Mouse (Mus musculus) CD8-positive naive resting alpha-beta T cell, adult 2 months (primary cell): ENCODE measurements at regions not wholly inside any gene's neighbourhood (a gene's known extent, or its start where the extent isn't known, plus 50 kb on each side); places are given as distances from the start of the nearest gene placed in this dataset.

Source experiments
- DNase-seq, 2 experiments: peaks; one replicate each; pipeline ENCODE4 v3.0.0; 2022; ENCODE audit warnings: low read depth in 2 of 2, low spot score in 2 of 2

GRCm38 (mm10) chr14:72222836-72223235, 268.8 kb downstream of the Gm9195 start:
- no peak for DNase-seq

- no peak for DNase-seq
Observed at GRCm38 (mm10) chr14:72219523-72219922, 272.1 kb downstream of the Gm9195 start.

- DNase-seq, result no peak
Observed at GRCm38 (mm10) chr14:72200307-72200706, 291.3 kb downstream of the Gm9195 start.

GRCm38 (mm10) chr14:72199900-72200299, 291.7 kb downstream of the Gm9195 start:
- DNase-seq, result no peak

- no peak for DNase-seq
Observed at GRCm38 (mm10) chr14:72197972-72198371, 293.7 kb downstream of the Gm9195 start.

- DNase-seq, result no peak
Observed at GRCm38 (mm10) chr14:72187329-72187984, 304.2 kb downstream of the Gm9195 start.

GRCm38 (mm10) chr14:72175751-72176150, 315.9 kb downstream of the Gm9195 start:
- no peak for DNase-seq

GRCm38 (mm10) chr14:72172549-72173405, 318.9 kb downstream of the Gm9195 start:
- DNase-seq, result no peak

GRCm38 (mm10) chr14:72171777-72172176, 319.9 kb downstream of the Gm9195 start:
- no peak for DNase-seq

- DNase-seq, result no peak
Observed at GRCm38 (mm10) chr14:72158537-72159323, 332.9 kb downstream of the Gm9195 start.

- no peak for DNase-seq
Observed at GRCm38 (mm10) chr14:72155197-72155907, 336.3 kb downstream of the Gm9195 start.

GRCm38 (mm10) chr14:72151676-72152075, 340.0 kb downstream of the Gm9195 start:
- no peak for DNase-seq

GRCm38 (mm10) chr14:72149463-72149862, 342.2 kb downstream of the Gm9195 start:
- no peak for DNase-seq

GRCm38 (mm10) chr14:72148886-72149285, 342.8 kb downstream of the Gm9195 start:
- no peak for DNase-seq

- DNase-seq, result no peak
Observed at GRCm38 (mm10) chr14:72146381-72146780, 345.3 kb downstream of the Gm9195 start.

- no peak for DNase-seq
Observed at GRCm38 (mm10) chr14:72142883-72143487, 348.7 kb downstream of the Gm9195 start.

- DNase-seq, result no peak
Observed at GRCm38 (mm10) chr14:72141136-72141535, 350.5 kb downstream of the Gm9195 start.

GRCm38 (mm10) chr14:72130149-72130548, 361.5 kb downstream of the Gm9195 start:
- no peak for DNase-seq

- no peak for DNase-seq
Observed at GRCm38 (mm10) chr14:72121786-72122185, 369.9 kb downstream of the Gm9195 start.

GRCm38 (mm10) chr14:72121006-72121405, 370.6 kb downstream of the Gm9195 start:
- DNase-seq, result no peak

- DNase-seq, result no peak
Observed at GRCm38 (mm10) chr14:72116842-72117241, 374.8 kb downstream of the Gm9195 start.
